Mouse (Mus musculus) midbrain, embryonic 11.5 days (tissue): ENCODE measurements around the gene Gm20820. TPM values are rescaled to one million over a fixed set of nuclear protein-coding genes. Genes with fewer than 3 reads are reported as not detected.
"Not testable (repeated sequence)": the region's sequence is repeated elsewhere in the genome, so short reads cannot be mapped to it uniquely, and the experiment has no call there.

Source experiments
- ATAC-seq: fragments of 200-750 bp; cut with Nextera tagmentation; 2 replicates; pipeline ENCODE4 v1.8.0; 2017; ENCODE audit warnings: moderate TSS enrichment, moderate library complexity; ENCODE audit not compliant: low FRiP score
- DNase-seq: peaks from one replicate; pipeline ENCODE4 v3.0.0; 2015; ENCODE audit warnings: low spot score; ENCODE audit errors: missing footprints
- H3K27ac ChIP-seq: fragments of 300-500 bp; sonication (generic); 2 replicates; pipeline ENCODE4 v1.5.1; 2014; ENCODE audit warnings: low read depth, low read length
- H3K27me3 ChIP-seq: fragments of 300-500 bp; sonication (generic); 2 replicates; pipeline ENCODE4 v1.6.1; 2014; ENCODE audit warnings: mild to moderate bottlenecking, low read length, moderate library complexity, mixed read lengths; ENCODE audit not compliant: control insufficient read depth, insufficient read depth
- H3K36me3 ChIP-seq: fragments of 300-500 bp; sonication (generic); 2 replicates; pipeline ENCODE4 v1.6.1; 2014; ENCODE audit warnings: mild to moderate bottlenecking, low read length, moderate library complexity, mixed read lengths; ENCODE audit not compliant: control insufficient read depth, insufficient read depth
- H3K4me1 ChIP-seq: fragments of 300-500 bp; sonication (generic); 2 replicates; pipeline ENCODE4 v1.6.1; 2014; ENCODE audit warnings: low read length; ENCODE audit not compliant: control insufficient read depth, insufficient read depth
- H3K4me2 ChIP-seq: fragments of 300-500 bp; sonication (generic); 2 replicates; pipeline ENCODE4 v1.6.1; 2014; ENCODE audit warnings: mild to moderate bottlenecking, moderate library complexity
- H3K4me3 ChIP-seq: fragments of 300-500 bp; sonication (generic); 2 replicates; pipeline ENCODE4 v1.5.1; 2014; ENCODE audit warnings: low read depth, low read length
- H3K9ac ChIP-seq: fragments of 300-500 bp; sonication (generic); 2 replicates; pipeline ENCODE4 v1.6.1; 2014; ENCODE audit warnings: low read length
- H3K9me3 ChIP-seq: fragments of 300-500 bp; sonication (generic); 2 replicates; pipeline ENCODE4 v1.6.1; 2016; ENCODE audit warnings: low read length; ENCODE audit not compliant: control insufficient read depth
- WGBS: fragments of 180-500 bp; shearing (Covaris S2); extraction: QIAGEN DNeasy Blood & Tissue Kit; methylation state at CpG from one replicate; pipeline ENCODE4 v1.1.7; 2014; 5-methylcytosine and 5-hydroxymethylcytosine counted together
- polyA plus RNA-seq: library from polyadenylated mRNA; unstranded; fragments of >200 nt; fragmentation: Nextera tagmentation; extraction: Ambion mirVana; gene quantifications from 2 replicates; pipeline ENCODE4 v1.2.1, GENCODE M21; 2014

The Gm20820 gene
- not detected in 2 replicates for polyA plus RNA-seq

DNA sequence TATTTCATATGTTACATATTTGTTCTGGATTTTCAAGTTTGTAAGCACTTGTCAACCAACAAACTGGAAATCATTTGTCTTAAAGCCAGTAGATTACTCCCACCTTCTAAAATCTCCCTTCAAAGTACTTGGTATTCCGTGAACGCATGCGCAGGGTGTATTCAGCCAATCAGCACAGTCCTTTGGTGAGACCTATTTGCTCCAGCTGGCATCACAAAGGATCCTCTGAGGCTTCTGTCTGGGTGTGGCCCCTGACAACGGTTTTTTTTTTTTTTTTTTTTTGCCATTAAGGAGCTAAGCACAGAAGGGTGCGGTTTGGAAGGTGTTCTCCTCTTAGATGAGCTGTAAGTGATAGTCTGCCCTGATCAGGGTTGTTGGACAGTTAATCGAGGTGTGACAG lies at the start of gene Gm20820:
Gene Gm20820, plus strand, starts transcription at position 301 of the 400 bp plus-strand sequence.
- no CpG with 5 or more reads among the region's 6 CpGs for WGBS
- not testable (repeated sequence) for ATAC-seq, H3K9ac ChIP-seq, H3K9me3 ChIP-seq, DNase-seq, H3K27me3 ChIP-seq, H3K4me2 ChIP-seq, H3K4me3 ChIP-seq, H3K4me1 ChIP-seq, H3K27ac ChIP-seq, H3K36me3 ChIP-seq
